Mouse (Mus musculus) kidney, adult 11 months (tissue): ENCODE results near the gene Capn10.
A peak's percentile ranks its signal among the peaks of the same experiment; 100 is the strongest.

ENCODE experiments used
- DNase-seq: peaks from one replicate; pipeline ENCODE4 v3.0.0; 2022

Capn10 gene

DNA sequence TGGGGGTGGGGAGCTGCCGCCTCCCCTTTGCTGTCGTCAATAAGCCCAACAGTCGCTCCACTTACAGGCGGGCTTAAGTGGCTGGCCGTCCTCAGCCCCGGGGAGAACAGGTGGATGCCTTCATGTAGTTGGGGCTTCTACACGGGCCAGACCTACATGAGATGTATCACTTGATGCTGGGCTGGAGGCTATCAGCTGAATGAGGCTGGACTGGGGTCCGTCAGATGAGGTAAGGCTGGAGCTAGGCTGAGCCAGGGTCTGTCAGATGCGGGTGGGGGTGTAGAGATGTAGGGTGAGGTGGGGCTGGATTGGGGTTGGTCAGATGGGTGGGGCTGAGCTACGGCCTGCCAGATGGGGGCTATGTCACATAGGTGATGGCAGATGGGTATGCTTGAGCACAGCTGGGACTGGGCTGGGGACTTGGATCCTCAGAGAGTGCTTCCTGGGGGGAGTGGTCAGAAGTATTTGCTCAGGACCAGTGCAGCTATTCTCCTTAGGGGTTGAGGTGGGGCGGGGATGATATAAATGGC, 45.0 kb downstream of the Capn10 start:
- DNase-seq = no peak

DNA sequence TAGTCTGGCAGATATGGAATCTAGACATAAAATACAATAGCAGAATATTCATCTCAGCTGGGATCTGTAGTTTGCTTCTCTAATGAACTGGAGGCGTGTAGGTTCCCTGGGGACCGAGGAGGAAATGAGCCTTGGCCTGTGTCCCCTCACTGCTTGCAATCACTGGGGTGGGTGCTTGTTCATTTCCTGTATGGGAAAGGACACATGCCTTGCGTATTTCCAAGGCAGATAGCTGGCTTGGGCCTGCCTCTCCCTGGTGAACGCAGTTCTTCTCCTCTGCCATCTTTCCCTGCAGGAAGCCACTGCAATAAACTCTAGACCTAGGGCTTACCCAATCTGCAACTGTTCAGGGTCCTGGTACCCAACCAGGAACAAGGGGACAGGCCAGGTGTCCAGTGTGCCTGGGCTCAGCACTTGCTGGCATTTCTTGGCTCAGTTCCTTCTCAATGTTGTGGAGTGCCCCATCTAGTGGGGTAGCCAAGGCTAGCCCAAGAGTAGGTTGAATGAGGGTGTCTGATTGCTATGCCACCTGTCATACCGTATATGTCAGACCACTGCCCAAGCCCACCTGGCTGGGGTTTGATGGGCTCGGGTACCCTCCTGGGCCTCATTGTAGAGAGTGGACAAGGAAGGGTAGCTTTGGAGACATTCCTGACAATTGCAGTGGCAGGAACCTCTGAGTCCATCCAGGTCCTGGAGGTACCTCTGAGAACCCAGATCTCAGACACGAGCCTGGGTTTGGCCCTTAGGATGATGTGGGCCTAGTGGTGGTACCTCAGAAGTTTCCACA, 47.1 kb downstream of the Capn10 start:
- DNase-seq = peak; percentile 58

DNA sequence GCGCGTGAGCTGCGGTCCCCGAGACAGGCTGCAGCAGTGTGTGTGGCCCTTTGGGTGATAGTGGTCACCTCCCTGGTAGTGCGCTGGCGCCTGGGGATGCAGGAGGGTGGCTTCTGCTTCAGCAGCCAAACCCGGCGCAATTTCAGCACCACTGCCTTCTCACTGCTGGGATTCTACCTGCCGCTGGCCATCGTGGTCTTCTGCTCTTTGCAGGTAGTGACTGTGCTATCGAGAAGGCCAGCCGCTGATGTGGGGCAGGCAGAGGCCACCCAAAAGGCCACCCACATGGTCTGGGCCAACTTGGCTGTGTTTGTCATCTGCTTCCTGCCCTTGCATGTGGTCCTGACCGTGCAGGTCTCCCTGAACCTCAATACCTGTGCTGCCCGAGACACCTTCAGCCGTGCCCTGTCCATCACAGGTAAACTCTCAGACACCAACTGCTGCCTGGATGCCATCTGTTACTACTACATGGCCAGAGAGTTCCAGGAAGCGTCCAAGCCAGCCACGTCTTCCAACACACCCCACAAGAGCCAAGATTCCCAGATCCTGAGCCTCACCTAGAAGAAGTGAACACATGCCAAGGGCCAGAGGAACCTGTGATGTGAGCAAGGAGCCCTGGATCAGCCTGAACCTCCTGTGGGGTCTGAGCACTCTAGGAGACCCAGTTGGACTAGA, 48.9 kb downstream of the Capn10 start:
- DNase-seq = no peak

DNA sequence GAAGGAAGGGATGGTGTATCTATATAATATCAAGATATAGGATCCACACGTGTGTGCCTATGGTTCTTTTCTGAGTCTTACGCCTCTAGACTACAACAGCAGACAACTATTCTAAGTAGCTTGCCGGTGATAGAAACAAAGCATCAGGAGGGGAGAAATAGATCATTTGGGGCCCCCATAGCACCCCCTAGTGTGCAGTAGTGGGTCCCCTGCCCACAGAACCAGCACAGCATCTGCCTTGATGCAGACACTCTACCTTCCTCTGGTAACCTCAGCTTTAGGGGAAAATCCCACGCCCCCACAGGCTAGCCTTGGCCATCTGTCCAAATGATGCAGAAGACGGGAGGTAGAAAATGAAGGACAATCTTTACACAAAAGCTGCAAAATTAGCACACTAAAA, 50.8 kb downstream of the Capn10 start:
- DNase-seq = no peak

DNA sequence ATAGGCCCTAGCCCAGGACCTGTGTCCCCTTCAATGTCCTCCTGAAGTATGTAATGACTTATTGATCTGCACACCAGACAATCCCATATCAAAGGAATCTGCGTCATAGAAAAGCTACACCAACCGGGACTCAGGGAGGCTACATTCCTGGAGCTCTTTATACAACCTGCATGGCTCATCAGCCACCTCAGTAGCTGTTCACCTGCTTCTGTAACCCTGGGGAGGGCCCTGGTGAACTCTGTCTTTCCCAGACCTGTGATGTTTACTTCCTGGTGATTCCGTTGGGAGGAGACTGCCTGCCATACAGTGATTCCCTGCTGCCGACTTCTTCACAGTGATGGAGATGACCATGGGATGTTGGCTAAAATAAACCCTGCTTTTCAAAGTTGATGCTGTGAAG, 54.7 kb downstream of the Capn10 start:
- DNase-seq = no peak

DNA sequence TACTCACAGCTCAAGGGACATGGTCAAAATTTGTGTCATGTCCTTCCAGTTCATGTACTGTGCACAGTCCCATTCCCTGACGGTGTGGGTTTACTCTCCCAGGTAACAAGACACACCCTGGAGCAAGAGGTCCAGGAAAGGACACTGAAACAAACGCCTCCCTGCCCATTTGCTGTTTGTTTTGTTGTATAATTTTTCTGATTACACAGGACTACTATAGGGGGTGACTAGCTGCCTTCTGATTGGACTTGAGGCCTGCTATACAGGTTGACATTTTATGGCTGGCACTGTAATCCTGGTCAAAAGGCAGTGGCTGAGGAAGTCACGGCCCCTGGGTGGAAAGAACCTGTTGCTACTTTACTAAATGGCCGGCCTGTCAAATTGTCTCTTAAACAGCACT, 55.7 kb downstream of the Capn10 start:
- DNase-seq = no peak

DNA sequence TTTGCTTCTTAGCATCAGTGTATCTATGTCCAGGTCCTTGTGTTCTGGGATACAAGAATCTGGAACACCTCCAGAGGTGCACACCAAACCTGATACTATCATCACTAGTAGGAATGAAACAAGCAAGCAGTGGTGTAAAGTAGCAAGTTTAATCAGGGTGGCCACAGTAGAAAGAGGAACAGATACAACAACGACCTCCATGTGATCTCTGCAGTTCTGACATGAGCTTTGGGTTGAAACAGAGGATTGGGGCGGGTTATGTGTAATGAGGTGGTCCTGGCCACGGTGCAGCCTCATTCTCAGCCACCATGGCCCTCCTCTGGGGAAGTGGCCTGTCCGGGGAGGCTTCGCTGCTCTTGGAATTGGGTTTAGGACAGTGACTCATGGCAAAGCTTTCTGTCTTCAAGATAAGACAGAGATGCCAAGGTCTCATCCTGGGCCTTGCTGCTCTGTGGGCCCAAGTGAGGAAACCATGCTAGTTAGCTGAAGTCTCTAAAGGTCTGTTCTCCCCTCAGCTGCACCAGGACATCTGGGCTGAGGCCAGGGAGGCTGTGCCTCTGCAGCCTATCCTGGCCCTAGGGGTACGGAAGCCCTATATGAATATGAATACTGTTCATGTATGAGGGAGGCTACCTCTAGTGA, 58.2 kb downstream of the Capn10 start:
- no peak for DNase-seq

DNA sequence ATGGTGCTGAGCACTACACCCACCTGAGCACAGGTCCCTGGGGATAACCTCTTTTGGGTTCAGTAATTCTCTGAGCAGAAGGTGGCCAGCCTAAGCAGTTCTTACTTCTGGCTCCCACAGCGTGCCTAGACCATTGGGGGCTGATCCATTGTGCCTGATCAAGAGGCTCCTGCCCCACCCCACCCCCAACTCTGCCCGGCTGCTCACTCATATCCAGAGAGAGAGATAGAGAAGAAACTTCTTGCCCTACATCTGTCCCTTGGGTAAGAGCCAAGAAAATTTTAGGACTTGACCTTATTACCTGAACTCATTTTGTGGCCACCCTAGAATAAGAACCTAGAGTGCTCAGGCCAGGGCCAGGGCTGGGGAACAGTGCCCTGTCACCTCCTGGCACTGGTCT, 58.7 kb downstream of the Capn10 start:
- no peak for DNase-seq
